In the genomic region with DNA sequence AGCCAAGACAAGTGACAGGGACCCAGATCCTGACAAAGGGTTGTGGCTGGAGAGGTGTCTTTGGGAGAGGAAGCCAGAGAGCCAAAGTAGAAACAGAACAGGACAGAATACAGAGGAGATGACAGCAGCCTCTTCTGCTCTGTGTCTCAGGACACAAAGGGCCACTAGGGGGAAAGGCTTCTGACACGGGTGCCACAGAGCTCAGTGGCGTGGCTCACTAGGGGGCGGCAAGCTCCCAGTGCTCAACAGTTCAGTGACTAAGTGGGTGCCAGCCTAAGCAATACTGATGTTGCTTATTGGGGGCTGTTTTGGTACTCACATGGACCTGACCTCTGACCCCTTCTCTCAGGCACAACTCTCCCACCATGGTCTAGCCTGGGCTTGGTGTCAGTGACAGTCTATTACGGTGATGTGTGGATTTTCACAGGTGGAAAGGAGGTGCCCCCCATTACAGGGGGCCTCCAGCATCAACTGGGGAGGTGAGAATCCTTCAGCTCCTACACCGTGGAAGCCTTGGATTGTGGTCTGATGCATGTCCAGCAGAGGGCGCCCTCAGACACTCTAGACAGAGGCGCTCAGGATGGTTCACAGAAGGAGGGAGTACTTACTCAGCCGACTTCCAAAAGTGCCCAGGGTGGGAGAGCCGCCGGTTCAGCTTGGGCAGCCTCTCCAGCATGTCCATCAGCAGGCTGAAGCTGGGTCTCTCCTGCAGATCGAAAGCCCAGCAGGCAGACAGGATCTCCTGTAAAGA, we compare ENCODE assay signal across 9 mouse cellular contexts. TPM values are rescaled to one million over a fixed set of nuclear protein-coding genes. Genes with fewer than 3 reads are reported as not detected.
DNase-seq lines count a peak whose midpoint lies in the region; ATAC-seq and TF ChIP-seq lines count a peak whose summit lies in the region.
"Had no signal": no experiment of that assay in that cellular context is flagged by ENCODE, and none has a peak within 500 bp of the region (broad histone marks: within the 10 kb centered on the region; RNA-seq: fewer than 3 reads in every experiment).

No protein-coding gene starts in this region.

- no peak for TF ChIP-seq EP300 in MEL (IDR thresholded peaks at IDR 0.05; ENCODE audit: low read depth in 1 of 2, low read length in 2 of 2)

- peak; percentile 86 for DNase-seq in forebrain, embryonic 11.5 days (ENCODE audit: low spot score)
- peak; percentile 88 for DNase-seq in MEL (ENCODE audit: low read depth, low spot score)
- peak; percentile 32 to 64 for DNase-seq in cerebellum, adult 2 months
- peak; percentile 57 to 64 for DNase-seq in gastrocnemius, adult 8-10 months (ENCODE audit: low spot score in 2 of 2)
- DNase-seq in layer of hippocampus, adult 9-10 months (ENCODE audit: low spot score), result peak; percentile 43
- DNase-seq in lung, postnatal 36 days, result peak; percentile 90
- DNase-seq in spleen, adult 12 weeks (ENCODE audit: low spot score), result peak; percentile 61

- H3K36me3 ChIP-seq in forebrain, embryonic 11.5 days (ENCODE audit: control insufficient read depth, insufficient read depth, low read length), result no peaks in the 10 kb centered on the region; the same call in 1 of the 2 replicates
- peaks cover 31% of the 10 kb centered on the region; the same call in 1 of the 2 replicates for H3K36me3 ChIP-seq in forebrain, embryonic 12.5 days (replicated peaks)
- H3K36me3 ChIP-seq in MEL (ENCODE audit: control insufficient read depth in 1 of 2, insufficient read depth in 2 of 2, low read length in 2 of 2), result peaks cover 0 to 7% of the 10 kb centered on the region in 2 experiments; a peak in 2 of 4 replicates

- no peaks in the 10 kb centered on the region for H3K9me3 ChIP-seq in forebrain, embryonic 11.5 days (ENCODE audit: control insufficient read depth, low read length)
- no peaks in the 10 kb centered on the region for H3K9me3 ChIP-seq in forebrain, embryonic 12.5 days
- H3K9me3 ChIP-seq in MEL (replicated peaks; ENCODE audit: insufficient read depth, low read length), result no peaks in the 10 kb centered on the region

- H3K27me3 ChIP-seq in forebrain, embryonic 11.5 days (ENCODE audit: control insufficient read depth, insufficient read depth, low read length), result no peaks in the 10 kb centered on the region
- H3K27me3 ChIP-seq in forebrain, embryonic 12.5 days, result no peaks in the 10 kb centered on the region
- H3K27me3 ChIP-seq in MEL (ENCODE audit: control insufficient read depth in 1 of 2, insufficient read depth in 2 of 2, low read length in 2 of 2), result no peaks in the 10 kb centered on the region
- H3K27me3 ChIP-seq in cerebellum, adult 2 months (ENCODE audit: control insufficient read depth, insufficient read depth, low read length), result no peaks in the 10 kb centered on the region

- 0 out of 2 replicates have a peak, but pooled peaks cover 2% of the 10 kb centered on the region for H3K4me1 ChIP-seq in forebrain, embryonic 11.5 days (replicated peaks; ENCODE audit: control insufficient read depth, insufficient read depth, low read length)
- H3K4me1 ChIP-seq in forebrain, embryonic 12.5 days, result peaks cover 8% of the 10 kb centered on the region
- peaks cover 5 to 9% of the 10 kb centered on the region in 2 experiments; a peak in 2 of 4 replicates for H3K4me1 ChIP-seq in MEL (ENCODE audit: control insufficient read depth in 1 of 2, insufficient read depth in 2 of 2, low read length in 2 of 2)
- H3K4me1 ChIP-seq in cerebellum, adult 2 months (ENCODE audit: control insufficient read depth, insufficient read depth, low read length), result no peaks in the 10 kb centered on the region; the same call in 1 of the 2 replicates

- no peak for TF ChIP-seq POLR2A in MEL (IDR thresholded peaks at IDR 0.05; ENCODE audit: control insufficient read depth in 1 of 2, insufficient read depth in 1 of 2, low read depth in 1 of 2, low read length in 2 of 2, poor library complexity in 1 of 2)
- TF ChIP-seq POLR2A in cerebellum, adult 2 months (IDR thresholded peaks at IDR 0.05; ENCODE audit: borderline replicate concordance, insufficient read depth, low read length), result no peak

- peak; percentile 67 to 99 (median 94); a peak in 5 of 6 replicates for TF ChIP-seq CTCF in MEL (IDR thresholded peaks at IDR 0.05 in 2 of 3, conservative IDR thresholded peaks at IDR 0.05 in 1 of 3; ENCODE audit: control insufficient read depth in 1 of 3, insufficient read depth in 1 of 3, low read depth in 2 of 3, low read length in 3 of 3, poor library complexity in 1 of 3, severe bottlenecking in 1 of 3)
- TF ChIP-seq CTCF in cerebellum, adult 2 months (IDR thresholded peaks at IDR 0.05; ENCODE audit: borderline replicate concordance, insufficient read depth, low read depth, low read length), result peak; percentile 69

- H3K27ac ChIP-seq in forebrain, embryonic 11.5 days (ENCODE audit: low read depth, low read length), result no peak overlapping the region
- no peak overlapping the region for H3K27ac ChIP-seq in forebrain, embryonic 12.5 days
- no peak overlapping the region for H3K27ac ChIP-seq in MEL (ENCODE audit: control insufficient read depth, low read depth, low read length)
- no peak overlapping the region for H3K27ac ChIP-seq in cerebellum, adult 2 months (ENCODE audit: insufficient read depth, low read length)
- H3K27ac ChIP-seq: macrophage had no signal

- H3K4me3 ChIP-seq in forebrain, embryonic 11.5 days (ENCODE audit: low read depth, low read length), result no peak overlapping the region
- H3K4me3 ChIP-seq in forebrain, embryonic 12.5 days (replicated peaks), result no peak overlapping the region
- no peak overlapping the region for H3K4me3 ChIP-seq in MEL (ENCODE audit: control insufficient read depth in 1 of 2, insufficient read depth in 1 of 2, low read depth in 2 of 2, low read length in 2 of 2)
- H3K4me3 ChIP-seq in cerebellum, adult 2 months (replicated peaks; ENCODE audit: insufficient read depth, low read depth, low read length), result no peak overlapping the region

- TF ChIP-seq RAD21 in MEL (IDR thresholded peaks at IDR 0.05; ENCODE audit: low read depth, low read length), result peak; percentile 74

- H3K4me2 ChIP-seq in forebrain, embryonic 11.5 days (ENCODE audit: low read depth, low read length, severe bottlenecking), result no peak overlapping the region
- no peak overlapping the region for H3K4me2 ChIP-seq in forebrain, embryonic 12.5 days

- no peak overlapping the region for H3K9ac ChIP-seq in forebrain, embryonic 11.5 days (ENCODE audit: low read length)
- no peak overlapping the region for H3K9ac ChIP-seq in forebrain, embryonic 12.5 days
- H3K9ac ChIP-seq in MEL (ENCODE audit: control insufficient read depth, low read depth, low read length, poor library complexity, severe bottlenecking), result no peak overlapping the region

- WGBS in forebrain, embryonic 11.5 days, result 49% methylated on average over 11 of the region's 11 CpGs
- 56% methylated on average over 11 of the region's 11 CpGs for WGBS in forebrain, embryonic 12.5 days
- 54% methylated on average over 11 of the region's 11 CpGs for WGBS in cerebellum, adult 2 months

- ATAC-seq in forebrain, embryonic 11.5 days (replicated peaks; ENCODE audit: low FRiP score), result no peak
- ATAC-seq in forebrain, embryonic 12.5 days (ENCODE audit: low FRiP score), result no peak

- no peaks in the 10 kb centered on the region for H3K79me2 ChIP-seq in MEL (ENCODE audit: control insufficient read depth, insufficient read depth, low read length, poor library complexity)

TF ChIP-seq in MEL, 35 proteins besides CTCF, POLR2A, EP300 and RAD21:
- 0 out of 2 replicates have a peak, but pooled peaks have one; percentile 2 for TF ChIP-seq MAZ (IDR thresholded peaks at IDR 0.05; ENCODE audit: low read depth, low read length)
- peak; percentile 61 for TF ChIP-seq ZC3H11A (IDR thresholded peaks at IDR 0.05; ENCODE audit: low read depth, low read length)
- no peak for TF ChIP-seq TAL1 (IDR thresholded peaks at IDR 0.05; ENCODE audit: low read length)
- TF ChIP-seq SMC3 (IDR thresholded peaks at IDR 0.05; ENCODE audit: low read depth, low read length), result peak; percentile 90
- no peak for TF ChIP-seq POLR2AphosphoS2 (IDR thresholded peaks at IDR 0.05; ENCODE audit: low read length)
- no peak for TF ChIP-seq TBP (IDR thresholded peaks at IDR 0.05; ENCODE audit: low read depth, low read length)

RNA-seq across cellular contexts. Expression of a gene that starts 34.4 kb away (rescaled TPM):
- polyA plus RNA-seq in forebrain, embryonic 11.5 days (2014; fragmentation: Nextera tagmentation; extraction: Ambion mirVana), result 3.7 and 4.0 TPM in 2 replicates
- polyA plus RNA-seq in forebrain, embryonic 12.5 days (2016; fragmentation: Nextera tagmentation; extraction: Ambion mirVana), result 4.8 and 5.7 TPM in 2 replicates
- 160 and 184 TPM in 2 replicates for total RNA-seq in MEL (2012; rRNA removed)
- 100 to 1,000 TPM; 228 to 287 TPM for polyA plus RNA-seq in MEL (2012; ENCODE audit: insufficient read depth in 1 of 2, insufficient read length in 2 of 2, low read depth in 1 of 2, low replicate concordance in 2 of 2, missing spikeins in 1 of 2)
- 8.7 and 9.2 TPM in 2 replicates for polyA plus RNA-seq in cerebellum, adult 2 months (2012; rRNA removed)
- 1 to 10 TPM; 3.2 to 6.8 (median 5.2) TPM for total RNA-seq in gastrocnemius, adult 8-10 months (2022)

Comparison
In these comparisons a context has a peak if more than half of its experiments do, and no peak if none do; other contexts are left out.
1. RNA of a gene that starts 34.4 kb away (polyA plus RNA-seq): 228 to 287 TPM in MEL; 8.7 to 9.2 TPM in cerebellum, adult 2 months, 4.8 to 5.7 TPM in forebrain, embryonic 12.5 days and 3.7 to 4.0 TPM in forebrain, embryonic 11.5 days; every median in the first group is over 10 times any median in the second.
2. Peak in every context shown above with its lines, with median percentiles within 50 percentile points of each other: DNase-seq.